Mouse (Mus musculus): ENCODE results near the gene Nup107. TPM values are rescaled to one million over a fixed set of nuclear protein-coding genes. Genes with fewer than 3 reads are reported as not detected.
"Not testable (repeated sequence)": the region's sequence is repeated elsewhere in the genome, so short reads cannot be mapped to it uniquely, and the experiment has no call there.

Gene Nup107
- total RNA-seq, 2 experiments from 2014 or later = 17.3 to 20.7 TPM

GRCm38 (mm10) chr10:117704964-117705335 is 87.6 kb downstream of the Nup107 start:
- no peak for DNase-seq (ENCODE audit: low spot score in 2 of 2)

- DNase-seq (ENCODE audit: low spot score in 2 of 2) = not testable (repeated sequence)
Measured at GRCm38 (mm10) chr10:117704314-117704963, 88.1 kb downstream of the Nup107 start.

- DNase-seq (ENCODE audit: low spot score in 2 of 2) = no peak
Measured at GRCm38 (mm10) chr10:117703506-117703905, 89.0 kb downstream of the Nup107 start.

DNA sequence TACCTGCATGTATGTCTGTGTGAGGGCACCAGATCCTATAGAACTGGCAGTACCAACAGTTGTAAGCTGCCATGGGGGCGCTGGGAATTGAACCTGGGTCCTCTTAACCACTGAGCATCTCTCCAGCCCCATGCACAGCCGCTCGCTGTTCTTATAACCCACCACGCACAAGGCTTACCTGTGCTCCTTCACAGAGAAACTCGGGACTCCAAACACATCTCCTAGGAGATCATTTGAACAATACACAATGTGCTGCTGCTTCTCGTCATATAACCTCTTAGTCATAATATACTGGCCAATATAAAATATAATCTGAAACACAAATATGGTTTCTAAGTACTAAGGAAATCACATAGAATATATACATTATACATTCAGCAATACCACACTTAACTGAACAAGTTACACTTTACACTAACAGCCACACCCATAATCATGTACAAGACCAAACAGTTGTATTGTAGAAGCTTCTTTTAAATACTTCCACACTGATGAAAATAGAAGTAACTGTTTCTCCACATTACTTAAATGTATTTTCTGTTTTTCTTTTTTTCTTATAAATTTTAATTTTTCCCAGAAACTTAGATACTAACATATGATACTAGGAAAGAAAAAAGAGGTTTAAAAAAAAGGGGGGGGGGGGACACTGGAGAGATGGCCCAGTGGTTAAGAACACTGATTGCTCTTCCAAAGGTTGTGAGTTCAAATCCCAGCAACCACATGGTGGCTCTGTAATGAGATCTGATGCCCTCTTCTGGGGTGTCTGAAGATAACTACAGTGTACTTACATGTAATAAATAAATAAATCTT is 90.3 kb downstream of the Nup107 start:
- DNase-seq (ENCODE audit: low spot score in 2 of 2) = no peak

- no peak for DNase-seq (ENCODE audit: low spot score in 2 of 2)
Measured at GRCm38 (mm10) chr10:117701034-117701829, 91.3 kb downstream of the Nup107 start.

Other genes starting within 250 kb of the Nup107 start
- gene Cpm, start 163.2 kb downstream of the Nup107 start, total RNA-seq (2021) = 1 to 10 TPM; 5.8 to 6.4 TPM
- 10 to 100 TPM; 51.5 to 57.3 TPM for gene Mdm2, start 81.9 kb downstream of the Nup107 start, total RNA-seq (2021)
- gene Slc35e3, start 46.3 kb downstream of the Nup107 start, total RNA-seq (2021) = 10 to 100 TPM; 31.1 to 34.6 TPM
- 10 to 100 TPM; 97.5 to 99.8 TPM for gene Rap1b, start 53.3 kb upstream of the Nup107 start, total RNA-seq (2021)